Mouse (Mus musculus): ENCODE data around the gene Txlnb. TPM values are rescaled to one million over a fixed set of nuclear protein-coding genes. Genes with fewer than 3 reads are reported as not detected.

Txlnb gene
- total and polyA plus RNA-seq, 3 experiments: 0.16 TPM; not detected in 2

DNA sequence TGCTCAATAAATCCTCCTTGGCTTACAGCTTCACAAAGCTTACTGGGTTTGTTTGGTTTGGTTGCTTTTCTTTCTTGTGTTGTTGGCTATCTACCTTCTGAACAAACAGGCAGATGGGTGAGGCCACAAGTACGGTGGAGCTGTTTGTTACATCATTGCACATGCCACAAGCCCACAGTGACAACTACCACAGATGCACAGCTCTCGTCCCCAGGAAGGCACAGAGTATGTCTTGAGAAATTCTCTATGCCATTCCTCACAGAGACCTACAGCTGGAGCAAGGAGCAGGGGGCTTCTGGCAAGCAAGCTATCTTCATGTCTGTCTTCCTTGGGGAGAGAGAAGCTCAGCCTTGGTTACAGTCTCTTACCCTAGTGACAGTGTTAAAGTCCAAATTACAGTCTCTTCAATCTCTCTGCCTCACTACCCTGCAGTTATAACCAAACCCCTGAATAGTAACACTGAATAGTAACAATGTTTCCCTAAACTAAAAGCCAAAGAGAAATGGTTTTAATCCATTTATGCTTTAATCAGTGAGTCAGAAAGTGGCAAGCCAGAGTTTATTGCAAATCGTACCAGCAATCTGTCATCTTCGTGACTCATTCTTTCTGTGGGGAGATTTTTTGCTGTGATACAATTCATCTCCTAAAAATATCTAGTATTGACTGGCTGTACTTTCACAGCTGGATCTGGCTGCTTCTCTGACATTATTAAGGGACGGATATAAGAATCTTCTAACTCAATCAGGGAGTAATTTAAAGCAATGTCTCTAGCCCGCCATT is 64.9 kb downstream of the Txlnb start:
- 0 out of 2 replicates have a peak, but pooled peaks cover 4% of the 10 kb centered on the region for H3K27me3 ChIP-seq (ENCODE audit: insufficient read depth, low read length)
- no peak overlapping the region for H3K4me3 ChIP-seq (ENCODE audit: low read depth, low read length)
- no peak for DNase-seq (ENCODE audit: low spot score)
- no peaks in the 10 kb centered on the region for H3K36me3 ChIP-seq (replicated peaks)
- H3K4me1 ChIP-seq (ENCODE audit: insufficient read depth, low read depth, low read length): no peaks in the 10 kb centered on the region
- H3K9me3 ChIP-seq (replicated peaks): no peaks in the 10 kb centered on the region
- TF ChIP-seq POLR2AphosphoS5 (IDR thresholded peaks at IDR 0.05; ENCODE audit: insufficient replicate concordance, low read depth, low read length): no peak
- no peak for TF ChIP-seq TAL1 (conservative IDR thresholded peaks at IDR 0.05; ENCODE audit: low read depth, low read length)
- TF ChIP-seq GATA1 (IDR thresholded peaks at IDR 0.05; ENCODE audit: borderline replicate concordance, low read length): no peak
- no peak for TF ChIP-seq CTCF (IDR thresholded peaks at IDR 0.05; ENCODE audit: low read depth, low read length)
- no peak for TF ChIP-seq GATA2 (IDR thresholded peaks at IDR 0.05; ENCODE audit: borderline replicate concordance, low read depth, low read length)
- ATAC-seq (ENCODE audit: extremely low read depth, insufficient number of reproducible peaks, low FRiP score, poor library complexity, severe bottlenecking): no peak

- TF ChIP-seq CTCF (IDR thresholded peaks at IDR 0.05; ENCODE audit: low read depth, low read length) (no peak), GATA2 (IDR thresholded peaks at IDR 0.05; ENCODE audit: borderline replicate concordance, low read depth, low read length) (no peak), GATA1 (IDR thresholded peaks at IDR 0.05; ENCODE audit: borderline replicate concordance, low read length) (no peak), POLR2AphosphoS5 (IDR thresholded peaks at IDR 0.05; ENCODE audit: insufficient replicate concordance, low read depth, low read length) (no peak), TAL1 (conservative IDR thresholded peaks at IDR 0.05; ENCODE audit: low read depth, low read length) (no peak)
- no peak for ATAC-seq (ENCODE audit: extremely low read depth, insufficient number of reproducible peaks, low FRiP score, poor library complexity, severe bottlenecking)
- DNase-seq (ENCODE audit: low spot score): no peak
- Histone ChIP-seq H3K9me3 (replicated peaks) (no peaks in the 10 kb centered on the region), H3K4me1 (ENCODE audit: insufficient read depth, low read depth, low read length) (no peaks in the 10 kb centered on the region), H3K27me3 (ENCODE audit: insufficient read depth, low read length) (0 out of 2 replicates have a peak, but pooled peaks cover 2% of the 10 kb centered on the region), H3K36me3 (replicated peaks) (no peaks in the 10 kb centered on the region), H3K4me3 (ENCODE audit: low read depth, low read length) (no peak overlapping the region)
These were observed 74.0 kb downstream of the Txlnb start for GRCm38 (mm10) chr10:17869822-17870662.

- Histone ChIP-seq H3K27me3 (ENCODE audit: insufficient read depth, low read length) (no peaks in the 10 kb centered on the region), H3K36me3 (replicated peaks) (no peaks in the 10 kb centered on the region), H3K9me3 (replicated peaks) (no peaks in the 10 kb centered on the region), H3K4me3 (ENCODE audit: low read depth, low read length) (no peak overlapping the region), H3K4me1 (ENCODE audit: insufficient read depth, low read depth, low read length) (no peaks in the 10 kb centered on the region)
- no peak for ATAC-seq (ENCODE audit: extremely low read depth, insufficient number of reproducible peaks, low FRiP score, poor library complexity, severe bottlenecking)
- no peak for DNase-seq (ENCODE audit: low spot score)
- TF ChIP-seq GATA2 (IDR thresholded peaks at IDR 0.05; ENCODE audit: borderline replicate concordance, low read depth, low read length): no peak
- TF ChIP-seq TAL1 (conservative IDR thresholded peaks at IDR 0.05; ENCODE audit: low read depth, low read length): no peak
- no peak for TF ChIP-seq GATA1 (IDR thresholded peaks at IDR 0.05; ENCODE audit: borderline replicate concordance, low read length)
- no peak for TF ChIP-seq CTCF (IDR thresholded peaks at IDR 0.05; ENCODE audit: low read depth, low read length)
- TF ChIP-seq POLR2AphosphoS5 (IDR thresholded peaks at IDR 0.05; ENCODE audit: insufficient replicate concordance, low read depth, low read length): no peak
These were observed 82.2 kb downstream of the Txlnb start for GRCm38 (mm10) chr10:17878002-17878919.

GRCm38 (mm10) chr10:17880038-17880437 is 84.0 kb downstream of the Txlnb start:
- Histone ChIP-seq H3K4me3 (ENCODE audit: low read depth, low read length) (no peak overlapping the region), H3K9me3 (replicated peaks) (no peaks in the 10 kb centered on the region), H3K36me3 (replicated peaks) (no peaks in the 10 kb centered on the region), H3K4me1 (ENCODE audit: insufficient read depth, low read depth, low read length) (no peaks in the 10 kb centered on the region), H3K27me3 (ENCODE audit: insufficient read depth, low read length) (no peaks in the 10 kb centered on the region)
- no peak for ATAC-seq (ENCODE audit: extremely low read depth, insufficient number of reproducible peaks, low FRiP score, poor library complexity, severe bottlenecking)
- TF ChIP-seq TAL1 (conservative IDR thresholded peaks at IDR 0.05; ENCODE audit: low read depth, low read length) (no peak), GATA1 (IDR thresholded peaks at IDR 0.05; ENCODE audit: borderline replicate concordance, low read length) (no peak), CTCF (IDR thresholded peaks at IDR 0.05; ENCODE audit: low read depth, low read length) (no peak), GATA2 (IDR thresholded peaks at IDR 0.05; ENCODE audit: borderline replicate concordance, low read depth, low read length) (no peak), POLR2AphosphoS5 (IDR thresholded peaks at IDR 0.05; ENCODE audit: insufficient replicate concordance, low read depth, low read length) (no peak)
- no peak for DNase-seq (ENCODE audit: low spot score)

DNA sequence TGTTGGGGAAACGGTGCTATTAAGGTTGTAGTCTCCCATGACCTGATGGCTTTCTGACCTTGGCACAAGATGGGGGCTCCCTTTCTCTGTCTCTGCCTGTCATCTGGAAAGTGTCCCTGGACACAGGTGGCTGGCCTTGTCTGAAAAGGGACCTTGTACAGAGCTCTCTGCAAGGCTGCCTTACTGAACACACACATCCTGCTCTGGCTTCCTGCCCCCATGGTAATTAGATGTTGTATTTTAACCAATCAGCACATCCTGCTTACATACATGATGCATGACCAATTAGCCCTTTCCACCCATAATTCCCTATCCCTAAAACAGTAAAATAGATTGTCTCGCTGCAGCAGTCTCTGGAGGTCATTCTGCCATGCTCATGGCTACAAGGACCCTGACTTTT is 84.7 kb downstream of the Txlnb start:
- ATAC-seq (ENCODE audit: extremely low read depth, insufficient number of reproducible peaks, low FRiP score, poor library complexity, severe bottlenecking) (no peak), DNase-seq (ENCODE audit: low spot score) (no peak)
- Histone ChIP-seq H3K9me3 (replicated peaks) (no peaks in the 10 kb centered on the region), H3K36me3 (replicated peaks) (no peaks in the 10 kb centered on the region), H3K4me3 (ENCODE audit: low read depth, low read length) (no peak overlapping the region), H3K27me3 (ENCODE audit: insufficient read depth, low read length) (no peaks in the 10 kb centered on the region), H3K4me1 (ENCODE audit: insufficient read depth, low read depth, low read length) (no peaks in the 10 kb centered on the region)
- TF ChIP-seq CTCF (IDR thresholded peaks at IDR 0.05; ENCODE audit: low read depth, low read length) (no peak), POLR2AphosphoS5 (IDR thresholded peaks at IDR 0.05; ENCODE audit: insufficient replicate concordance, low read depth, low read length) (no peak)

Other genes starting within 250 kb of the Txlnb start
- gene Cited2, start 73.0 kb upstream of the Txlnb start, total RNA-seq (2014; fragmentation: Nextera tagmentation): 273 and 316 TPM in 2 replicates
- gene Cited2, start 73.0 kb upstream of the Txlnb start, total RNA-seq (2017): 23.8 and 26.8 TPM in 2 replicates
- gene Cited2, start 73.0 kb upstream of the Txlnb start, polyA plus RNA-seq (2012): 231 and 269 TPM in 2 replicates
- gene Heca, start 151.8 kb downstream of the Txlnb start, total RNA-seq (2014; fragmentation: Nextera tagmentation): 27.0 and 27.5 TPM in 2 replicates
- gene Heca, start 151.8 kb downstream of the Txlnb start, total RNA-seq (2017): 34.2 and 37.6 TPM in 2 replicates
- gene Heca, start 151.8 kb downstream of the Txlnb start, polyA plus RNA-seq (2012): 7.7 and 8.6 TPM in 2 replicates
- gene Abracl, start 227.1 kb downstream of the Txlnb start, total RNA-seq (2014; fragmentation: Nextera tagmentation): 40.1 and 55.2 TPM in 2 replicates
- gene Abracl, start 227.1 kb downstream of the Txlnb start, total RNA-seq (2017): 275 and 289 TPM in 2 replicates
- 19.8 and 20.1 TPM in 2 replicates for gene Abracl, start 227.1 kb downstream of the Txlnb start, polyA plus RNA-seq (2012)